In the genomic region with DNA sequence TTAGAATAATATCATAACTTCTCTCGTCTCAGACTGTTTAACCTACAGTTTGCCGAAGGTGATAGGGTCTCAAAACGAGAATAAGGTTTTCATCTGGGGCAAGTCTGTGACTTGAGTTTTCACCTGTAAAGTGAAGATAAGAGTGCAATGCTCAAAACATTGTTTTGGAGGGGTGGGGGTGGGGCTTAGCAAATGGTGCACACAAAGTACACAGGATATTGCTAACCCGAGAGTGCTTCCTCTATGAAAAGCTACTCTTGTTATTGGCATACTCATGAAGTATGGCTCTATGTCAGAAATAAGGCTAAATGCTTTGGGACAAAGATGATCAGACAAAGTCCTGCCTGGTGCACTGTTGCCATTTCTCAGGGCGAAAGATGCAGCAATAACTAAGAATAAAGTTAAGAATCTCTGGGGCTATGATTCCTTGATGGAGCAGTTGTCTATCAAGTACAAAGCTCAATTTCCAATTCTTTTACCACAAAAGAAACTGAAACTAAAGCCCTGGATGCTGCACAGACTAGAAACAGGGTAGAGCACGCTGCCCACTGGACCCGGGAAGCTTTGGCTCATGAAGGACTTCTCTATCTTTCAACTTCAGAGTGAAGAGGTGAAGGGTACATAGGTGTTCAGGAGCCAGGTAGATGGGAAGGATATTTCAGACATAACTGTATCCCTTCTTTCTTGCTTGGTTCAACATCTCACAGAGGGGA, we compare ENCODE assay signal across 18 mouse cellular contexts.
A peak's percentile ranks its signal among the peaks of the same experiment; 100 is the strongest.
DNase-seq lines count a peak whose midpoint lies in the region; ATAC-seq lines count a peak whose summit lies in the region.
"Had no signal": no experiment of that assay in that cellular context is flagged by ENCODE, and none has a peak within 500 bp of the region (broad histone marks: within the 10 kb centered on the region; RNA-seq: fewer than 3 reads in every experiment).

No protein-coding gene starts in this region.

- H3K4me3 ChIP-seq in liver, embryonic 16.5 days (ENCODE audit: low read depth, low read length): no peak overlapping the region
- H3K4me3 ChIP-seq in brown adipose tissue, adult 24 weeks (ENCODE audit: insufficient read depth, low read depth, low read length): no peak overlapping the region
- no peak overlapping the region for H3K4me3 ChIP-seq in embryonic facial prominence, embryonic 10.5 days
- H3K4me3 ChIP-seq: embryonic facial prominence, embryonic 13.5 days; hindbrain, embryonic 15.5 days; limb, embryonic 15.5 days; midbrain, embryonic 13.5 days; neural tube, embryonic 13.5 days had no signal

- H3K27ac ChIP-seq in liver, embryonic 16.5 days (ENCODE audit: low read length): peak overlapping the region; percentile 79
- H3K27ac ChIP-seq in brown adipose tissue, adult 24 weeks (replicated peaks; ENCODE audit: low read depth, low read length): peak overlapping the region; percentile 54; the same call in 1 of the 2 replicates
- H3K27ac ChIP-seq in embryonic facial prominence, embryonic 10.5 days (replicated peaks): no peak overlapping the region
- H3K27ac ChIP-seq: embryonic facial prominence, embryonic 13.5 days; hindbrain, embryonic 15.5 days; limb, embryonic 15.5 days; midbrain, embryonic 13.5 days; neural tube, embryonic 13.5 days had no signal

- no peaks in the 10 kb centered on the region for H3K9me3 ChIP-seq in liver, embryonic 16.5 days (replicated peaks; ENCODE audit: control insufficient read depth, low read length)
- no peaks in the 10 kb centered on the region for H3K9me3 ChIP-seq in embryonic facial prominence, embryonic 10.5 days
- H3K9me3 ChIP-seq: embryonic facial prominence, embryonic 13.5 days; hindbrain, embryonic 15.5 days; limb, embryonic 15.5 days; midbrain, embryonic 13.5 days; neural tube, embryonic 13.5 days had no signal

- no peaks in the 10 kb centered on the region for H3K36me3 ChIP-seq in liver, embryonic 16.5 days (ENCODE audit: control insufficient read depth, insufficient read depth)
- no peaks in the 10 kb centered on the region for H3K36me3 ChIP-seq in embryonic facial prominence, embryonic 10.5 days (replicated peaks)
- H3K36me3 ChIP-seq: embryonic facial prominence, embryonic 13.5 days; hindbrain, embryonic 15.5 days; limb, embryonic 15.5 days; midbrain, embryonic 13.5 days; neural tube, embryonic 13.5 days had no signal

- H3K4me2 ChIP-seq in liver, embryonic 16.5 days (ENCODE audit: low read depth, low read length): no peak overlapping the region
- H3K4me2 ChIP-seq: embryonic facial prominence, embryonic 13.5 days; hindbrain, embryonic 15.5 days; limb, embryonic 15.5 days; midbrain, embryonic 13.5 days; neural tube, embryonic 13.5 days had no signal

- no peaks in the 10 kb centered on the region for H3K27me3 ChIP-seq in liver, embryonic 16.5 days (ENCODE audit: control insufficient read depth, insufficient read depth, low read depth, low read length)
- no peaks in the 10 kb centered on the region for H3K27me3 ChIP-seq in embryonic facial prominence, embryonic 10.5 days (replicated peaks; ENCODE audit: low read depth, poor library complexity, severe bottlenecking)
- H3K27me3 ChIP-seq: CH12.LX; hindbrain, embryonic 15.5 days; limb, embryonic 15.5 days; midbrain, embryonic 13.5 days; neural tube, embryonic 13.5 days had no signal

- 43% methylated on average over 7 of the region's 7 CpGs for WGBS in liver, embryonic 16.5 days (ENCODE audit: insufficient replicate concordance)
- WGBS in embryonic facial prominence, embryonic 10.5 days: 77% methylated on average over 7 of the region's 7 CpGs

- no peak for DNase-seq in liver
- DNase-seq in CD4-positive, CD25-positive, alpha-beta regulatory T cell, adult 2 months (ENCODE audit: low read depth, low spot score): peak; percentile 73
- DNase-seq in cerebellum, adult 18-20 months: no peak
- DNase-seq in embryonic facial prominence, embryonic 10.5 days (ENCODE audit: low spot score): no peak
- DNase-seq: cerebellum, adult 9-10 months; heart, adult 18-20 months; heart, postnatal 36 days; spleen, adult 18-20 months; thymus, postnatal 25 days had no signal

- no peak overlapping the region for H3K9ac ChIP-seq in liver, embryonic 16.5 days (ENCODE audit: low read depth, low read length)
- H3K9ac ChIP-seq: embryonic facial prominence, embryonic 13.5 days; hindbrain, embryonic 15.5 days; limb, embryonic 15.5 days; midbrain, embryonic 13.5 days; neural tube, embryonic 13.5 days had no signal

- H3K4me1 ChIP-seq in liver, embryonic 16.5 days (ENCODE audit: control insufficient read depth, low read depth, low read length): peaks cover 3% of the 10 kb centered on the region; the same call in 1 of the 2 replicates
- H3K4me1 ChIP-seq in brown adipose tissue, adult 24 weeks (ENCODE audit: control insufficient read depth, insufficient read depth, insufficient read length, low read length): peaks cover 20% of the 10 kb centered on the region
- peaks cover 21% of the 10 kb centered on the region for H3K4me1 ChIP-seq in embryonic facial prominence, embryonic 10.5 days
- H3K4me1 ChIP-seq: hindbrain, embryonic 15.5 days; limb, embryonic 15.5 days; midbrain, embryonic 13.5 days; neural tube, embryonic 13.5 days had no signal

- ATAC-seq in liver, embryonic 16.5 days (ENCODE audit: low read depth): no peak
- ATAC-seq in megakaryocyte progenitor cell, adult 5-6 weeks (replicated peaks; ENCODE audit: poor library complexity): peak; percentile 31; the same call in 1 of the 2 replicates
- ATAC-seq: midbrain, embryonic 13.5 days had no signal
